ENCODE assay signal across 11 mouse cellular contexts in the genomic region with DNA sequence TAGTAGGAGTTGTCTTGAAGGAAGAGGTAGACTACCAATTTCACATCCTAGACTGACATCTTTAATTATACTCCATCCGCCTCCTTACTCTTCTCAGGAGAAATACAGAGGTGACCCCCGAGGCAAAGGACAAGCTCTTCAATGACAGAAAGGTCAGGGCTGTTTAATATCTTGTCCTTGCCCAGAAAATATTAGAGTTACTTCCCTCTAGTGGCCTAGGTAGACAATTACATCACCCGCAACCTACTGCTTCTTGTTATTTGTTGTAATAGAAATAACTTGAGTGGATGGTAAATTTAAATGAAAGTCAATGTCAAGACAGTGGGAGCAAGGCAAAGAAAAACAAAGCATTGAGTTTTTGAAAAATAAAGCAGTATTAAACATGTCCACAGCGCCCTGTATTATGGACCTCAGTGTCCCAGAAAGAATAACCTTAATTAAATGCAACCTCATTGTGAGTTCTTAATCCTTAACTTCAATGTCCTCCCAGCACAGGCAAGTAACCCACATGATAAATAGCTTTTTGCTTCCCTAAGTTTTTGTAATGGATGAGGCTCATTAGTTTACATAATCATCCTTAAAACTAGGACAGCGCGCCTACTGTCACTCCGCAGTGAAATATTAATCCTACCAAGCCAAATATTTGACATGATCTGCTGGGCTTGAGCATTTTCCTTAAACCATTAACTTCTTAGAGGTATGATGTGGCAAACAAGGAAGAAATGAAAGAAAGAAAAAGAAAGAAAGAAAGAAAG.
A peak's percentile ranks its signal among the peaks of the same experiment; 100 is the strongest.
DNase-seq lines count a peak whose midpoint lies in the region; ATAC-seq lines count a peak whose summit lies in the region.
"Had no signal": no experiment of that assay in that cellular context is flagged by ENCODE, and none has a peak within 500 bp of the region (broad histone marks: within the 10 kb centered on the region; RNA-seq: fewer than 3 reads in every experiment).

No protein-coding gene starts in this region.

- intact Hi-C loops in left cerebral cortex, postnatal 14 days (cut with DNase I): no loop called here

- ATAC-seq in CD4-positive, CD25-positive, alpha-beta regulatory T cell, adult 4 months: no peak

- peak; percentile 20 for DNase-seq in CD4-positive, CD25-positive, alpha-beta regulatory T cell, adult 2 months (ENCODE audit: low read depth, low spot score)
- peak; percentile 61 to 73 for DNase-seq in kidney, adult 8-10 months
- no peak for DNase-seq in kidney, adult 18-20 months
- peak; percentile 59 for DNase-seq in 416B (ENCODE audit: low read depth)
- DNase-seq in induced T-regulatory cell, adult 2 months (ENCODE audit: low read depth): peak; percentile 29
- no peak for DNase-seq in left cerebral cortex, postnatal 14 days (ENCODE audit: low spot score in 2 of 2)
- no peak for DNase-seq in thymus, postnatal 36 days
- DNase-seq: adrenal gland, postnatal 25 days; cerebellum, adult 11 months; layer of hippocampus, adult 9-11 months had no signal

Comparison
In these comparisons a context has a peak if more than half of its experiments do, and no peak if none do; other contexts are left out.
1. DNase-seq: peak in CD4-positive, CD25-positive, alpha-beta regulatory T cell, adult 2 months (single experiment), kidney, adult 8-10 months (2 of 2), 416B (single experiment) and induced T-regulatory cell, adult 2 months (single experiment); none in kidney, adult 18-20 months (single experiment), left cerebral cortex, postnatal 14 days (0 of 2) and thymus, postnatal 36 days (0 of 2).